Mouse (Mus musculus): ENCODE measurements around the gene Scarf1.
A peak's percentile ranks its signal among the peaks of the same experiment; 100 is the strongest.

Gene Scarf1

DNA sequence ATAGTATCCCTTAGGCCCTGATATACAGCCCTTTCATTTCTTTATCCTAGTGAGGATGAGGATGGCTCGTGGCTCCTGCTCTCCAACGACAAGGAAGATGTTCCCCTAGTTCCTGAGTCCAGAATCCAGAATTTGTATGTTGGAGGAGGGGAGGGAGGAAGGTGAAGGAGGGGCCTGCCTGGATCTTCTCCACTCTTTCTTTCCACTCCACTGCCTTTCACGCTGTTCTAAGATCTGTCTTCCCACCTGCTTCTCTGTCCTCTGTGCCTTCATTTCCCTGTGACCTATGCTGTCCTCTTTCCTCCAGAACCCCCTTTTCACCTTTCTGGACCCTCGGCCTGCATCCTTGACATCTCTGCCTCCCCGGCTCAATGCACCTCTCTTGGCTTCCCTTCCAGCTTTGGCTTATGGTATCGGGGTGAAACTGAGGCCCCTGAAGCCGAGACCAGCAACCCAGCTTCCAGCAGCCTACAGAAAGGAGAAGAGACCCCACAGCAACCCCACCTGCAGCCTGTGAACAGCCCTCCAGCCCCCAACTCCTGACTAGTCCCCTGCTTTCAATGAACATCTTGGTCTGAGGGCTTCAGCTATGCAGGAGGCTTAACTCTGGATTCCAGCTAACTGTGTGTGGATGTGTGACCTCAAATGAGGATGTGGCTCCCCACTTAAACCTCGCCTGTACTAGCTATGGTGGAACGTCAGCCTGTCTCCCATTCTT, 880 bp upstream of the Scarf1 start:
- no peak for DNase-seq

DNA sequence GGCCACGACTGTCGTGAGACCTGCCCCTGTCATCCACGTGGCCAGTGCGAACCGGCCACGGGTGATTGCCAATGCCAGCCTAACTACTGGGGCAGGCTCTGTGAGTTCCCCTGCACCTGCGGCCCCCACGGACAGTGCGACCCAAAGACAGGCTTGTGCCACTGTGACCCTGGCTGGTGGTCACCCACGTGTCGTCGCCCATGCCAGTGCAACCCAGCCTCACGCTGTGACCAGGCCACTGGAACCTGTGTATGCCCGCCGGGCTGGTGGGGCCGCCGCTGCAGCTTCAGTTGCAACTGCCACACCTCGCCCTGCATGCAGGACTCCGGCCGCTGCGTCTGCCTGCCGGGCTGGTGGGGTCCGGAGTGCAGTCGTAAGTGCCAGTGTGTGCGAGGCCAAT, 1.8 kb downstream of the Scarf1 start:
- no peak for DNase-seq

DNA sequence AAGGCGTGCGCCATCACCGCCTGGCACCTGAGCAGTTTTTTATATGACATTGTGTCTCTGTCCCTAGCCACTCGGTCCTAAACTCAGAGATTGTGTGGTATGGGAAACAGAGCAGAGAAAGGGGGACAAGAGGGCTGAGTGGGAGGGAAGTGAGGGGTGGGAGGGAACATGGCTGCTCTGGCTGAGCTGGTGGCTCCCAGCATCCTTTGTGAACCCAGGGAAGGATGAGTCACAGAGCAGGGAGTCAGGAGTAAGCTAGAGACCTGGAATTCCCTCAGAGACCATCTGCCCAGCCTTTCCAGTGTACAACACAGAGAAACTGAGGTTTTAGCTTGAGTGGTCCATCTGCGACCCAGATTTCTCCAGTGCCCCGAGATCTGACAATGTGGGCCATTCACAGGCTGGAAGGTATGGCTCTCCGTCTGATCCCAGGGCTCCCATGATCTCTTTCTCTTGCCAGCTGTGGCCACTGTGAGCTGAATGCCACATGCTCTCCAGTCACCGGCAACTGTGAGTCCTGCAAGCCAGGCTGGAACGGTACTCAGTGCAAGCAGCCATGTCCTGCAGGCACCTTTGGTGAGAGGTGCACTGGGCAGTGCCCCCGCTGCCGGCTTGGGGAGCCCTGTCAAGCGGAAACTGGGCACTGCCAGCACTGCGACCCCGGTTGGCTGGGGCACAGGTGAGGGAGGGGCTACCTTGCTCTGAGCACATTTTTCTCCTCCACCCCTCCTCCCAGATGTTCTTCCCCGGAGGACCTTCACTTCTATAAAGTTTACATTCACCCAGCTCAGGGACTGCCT, 6.7 kb downstream of the Scarf1 start:
- DNase-seq, result no peak

DNA sequence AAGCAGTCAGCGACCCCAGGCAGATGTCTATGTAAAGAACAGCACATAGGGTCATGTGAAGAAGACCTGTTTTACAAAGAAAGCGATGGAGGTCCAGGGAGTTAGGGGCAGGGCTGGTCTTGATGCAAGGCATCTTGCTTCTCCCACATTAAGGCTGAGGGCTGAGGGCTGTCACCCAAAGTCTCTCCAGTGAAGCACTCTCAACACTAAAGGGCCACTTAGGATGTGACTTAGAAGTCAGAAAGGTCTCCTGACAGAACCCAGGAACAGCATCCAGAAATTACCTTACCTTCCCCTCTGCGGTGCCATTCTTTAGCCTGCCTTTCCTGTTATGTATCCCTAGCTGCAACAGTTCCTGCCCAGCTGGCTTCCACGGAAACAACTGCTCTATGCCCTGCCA, 8.3 kb downstream of the Scarf1 start:
- no peak for DNase-seq

DNA sequence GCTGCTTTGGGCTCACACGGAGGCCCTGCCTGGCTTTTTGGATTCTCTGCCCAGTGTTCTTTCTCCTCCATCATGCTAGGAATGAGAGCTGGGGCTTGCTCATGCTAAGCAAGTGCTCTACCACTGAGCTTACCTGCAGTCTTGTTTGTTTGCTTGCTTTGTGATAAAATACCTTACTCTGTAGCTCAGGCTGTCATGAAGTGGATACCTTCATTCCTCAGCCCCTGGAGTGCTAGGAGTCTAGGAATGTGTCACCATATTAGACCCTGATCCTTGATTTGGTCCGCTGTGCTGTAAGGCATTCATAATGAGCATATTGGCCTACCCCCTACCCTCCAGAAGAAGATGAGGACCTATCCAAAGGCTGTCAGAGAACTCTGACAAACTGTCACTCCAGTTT, 9.5 kb downstream of the Scarf1 start:
- no peak for DNase-seq

DNA sequence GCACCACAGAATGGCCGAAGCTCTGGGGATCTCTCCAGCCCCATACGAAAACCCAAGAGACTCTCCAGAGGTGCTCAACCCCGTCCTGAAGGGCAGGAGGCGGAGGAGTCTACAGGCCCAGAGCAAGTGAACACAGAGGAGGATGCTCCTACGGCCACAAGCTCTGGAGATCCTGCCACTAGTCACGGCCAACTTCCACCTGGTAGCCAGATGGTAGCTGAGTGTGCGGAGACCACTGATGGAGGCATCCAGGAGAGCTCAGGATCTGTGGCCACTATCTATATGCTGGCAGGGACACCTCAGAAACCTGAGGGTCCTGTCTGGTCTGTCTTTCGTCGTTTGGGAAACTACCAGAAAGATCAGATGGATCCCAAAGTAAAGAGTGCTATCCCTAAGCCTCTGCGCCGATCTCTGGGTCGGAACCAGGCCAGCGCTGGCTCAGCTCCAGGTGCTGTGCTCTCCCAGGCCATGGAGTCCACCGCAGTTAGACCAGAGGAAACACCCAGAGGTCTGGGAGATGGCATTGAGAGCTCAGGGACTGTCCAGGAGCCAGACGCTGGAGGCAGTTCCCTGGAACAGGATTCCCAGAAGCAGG, 12.3 kb downstream of the Scarf1 start:
- no peak for DNase-seq

DNA sequence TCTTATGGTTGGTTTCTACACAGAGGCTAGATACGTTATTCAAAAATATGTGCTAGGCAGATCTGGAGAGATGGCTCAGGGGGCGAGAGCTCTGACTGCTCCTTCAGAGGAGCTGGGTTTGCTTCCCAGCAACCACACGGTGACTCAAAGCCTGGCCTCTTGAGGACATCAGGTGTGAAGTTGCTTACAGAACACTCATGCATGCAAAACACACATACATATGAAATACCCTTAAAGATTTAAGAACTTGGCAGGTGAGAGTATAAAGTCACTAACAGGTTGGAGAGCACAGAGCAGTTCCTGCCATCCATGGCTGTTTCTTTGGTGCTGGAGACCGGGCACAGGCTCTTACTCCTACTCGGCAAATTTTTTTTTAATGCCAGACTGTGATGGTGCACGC, 13.6 kb downstream of the Scarf1 start:
- no peak for DNase-seq

DNA sequence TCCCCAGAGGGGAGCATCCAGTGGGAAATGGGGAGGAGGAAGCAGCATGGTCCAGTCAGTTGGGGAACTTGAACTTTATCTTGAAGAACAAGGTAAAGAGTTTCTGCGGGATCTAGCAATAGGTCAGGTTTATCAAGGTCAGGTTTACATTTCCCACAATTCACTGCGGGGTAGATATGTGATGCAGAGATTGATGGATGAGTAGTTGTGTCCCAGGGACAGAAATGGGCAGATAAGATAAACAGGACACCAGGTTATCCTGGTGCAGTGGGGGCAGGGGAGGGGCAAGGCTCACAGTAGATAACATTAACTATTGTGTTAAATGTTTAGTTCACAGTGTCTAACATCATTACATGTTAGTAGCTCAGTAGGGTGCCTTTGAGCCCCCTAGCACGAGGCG, 16.4 kb downstream of the Scarf1 start:
- no peak for DNase-seq

DNA sequence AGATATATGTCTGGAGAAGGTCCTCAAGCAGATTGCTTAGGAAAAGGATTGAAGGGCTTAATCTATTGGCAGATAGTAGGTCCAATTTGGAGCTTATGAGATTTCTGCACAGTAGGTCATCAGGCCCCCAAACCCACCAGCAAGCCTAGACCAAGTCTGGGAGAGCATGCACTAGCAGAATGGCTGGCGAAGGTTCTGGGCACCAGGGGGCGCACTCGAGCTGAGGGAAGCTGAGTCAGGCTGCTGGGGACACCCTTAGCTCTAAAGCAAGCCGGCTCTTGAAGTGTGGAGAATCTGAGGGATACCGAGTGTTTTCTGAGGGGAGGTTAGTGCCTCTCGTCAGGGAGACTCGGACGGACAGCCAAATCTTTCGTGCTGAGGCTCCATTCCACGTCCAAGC, 17.0 kb downstream of the Scarf1 start:
- DNase-seq, result peak; percentile 92

DNA sequence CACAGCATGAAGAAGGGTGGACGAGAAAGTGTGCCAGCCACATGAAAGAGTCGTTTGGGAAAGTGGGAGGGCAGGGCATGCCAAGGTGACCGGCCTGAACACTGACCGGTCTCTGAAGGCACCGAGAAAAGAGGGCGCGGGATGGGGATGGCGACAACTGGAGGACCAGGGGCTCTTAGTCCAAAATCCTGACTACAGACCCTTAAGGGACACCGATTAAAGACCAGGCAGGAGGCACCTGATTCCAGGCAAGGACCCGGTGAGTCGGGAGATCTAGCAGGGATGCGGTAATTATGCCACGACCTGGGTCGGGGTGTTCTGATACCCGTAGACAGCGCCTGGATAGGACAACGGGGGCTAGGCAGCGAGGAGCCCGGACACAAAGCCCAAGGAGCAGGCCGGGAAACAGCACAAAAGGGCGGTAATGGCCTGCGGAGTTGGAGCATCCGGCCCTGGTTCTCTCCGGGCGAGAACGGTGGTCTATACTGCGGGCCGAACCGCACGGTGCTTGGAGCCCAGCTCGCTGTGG, 17.6 kb downstream of the Scarf1 start:
- no peak for DNase-seq

DNA sequence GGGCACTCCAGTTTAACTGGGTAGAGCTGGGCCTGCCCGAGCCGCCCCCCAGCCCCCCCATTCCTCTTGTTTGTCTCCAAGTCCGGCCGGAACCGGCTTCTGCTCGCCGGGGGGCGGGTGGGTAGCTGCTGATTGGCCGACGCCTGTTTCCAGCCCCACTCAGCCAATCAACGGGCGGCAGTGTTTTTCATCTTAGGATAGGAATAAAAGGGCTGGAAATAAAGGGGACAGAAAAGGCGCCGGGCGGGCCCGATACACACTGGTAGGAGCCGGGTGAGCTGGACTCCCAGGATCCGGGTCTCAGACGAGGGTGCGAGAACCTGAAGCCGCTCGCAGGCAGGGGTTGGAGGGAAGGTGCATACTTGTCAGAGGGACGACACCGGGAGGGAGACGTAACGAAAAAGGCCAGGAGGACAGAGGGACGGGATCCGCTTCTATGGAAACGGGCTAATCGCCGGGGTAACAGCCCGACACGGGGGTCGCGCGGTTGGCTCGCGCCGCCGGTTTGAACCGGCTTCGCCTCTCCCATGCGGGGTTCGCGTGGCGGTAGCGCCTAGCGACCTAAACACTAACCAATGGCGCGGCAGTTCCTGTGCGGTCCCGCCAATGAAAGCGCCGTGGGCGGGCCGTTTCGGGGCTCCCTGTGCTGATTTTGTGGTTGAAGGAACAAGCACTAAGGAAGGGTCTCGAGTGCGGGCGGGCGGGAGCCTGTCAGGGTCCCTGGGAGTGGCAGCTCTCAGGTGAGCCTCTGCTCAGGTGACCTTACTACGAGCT, 18.3 kb downstream of the Scarf1 start, which contains the start of gene Slc43a2:
Gene Slc43a2 (plus strand): TSS at position 226 of the 774 bp plus-strand sequence.
- peak; percentile 97 for DNase-seq

DNA sequence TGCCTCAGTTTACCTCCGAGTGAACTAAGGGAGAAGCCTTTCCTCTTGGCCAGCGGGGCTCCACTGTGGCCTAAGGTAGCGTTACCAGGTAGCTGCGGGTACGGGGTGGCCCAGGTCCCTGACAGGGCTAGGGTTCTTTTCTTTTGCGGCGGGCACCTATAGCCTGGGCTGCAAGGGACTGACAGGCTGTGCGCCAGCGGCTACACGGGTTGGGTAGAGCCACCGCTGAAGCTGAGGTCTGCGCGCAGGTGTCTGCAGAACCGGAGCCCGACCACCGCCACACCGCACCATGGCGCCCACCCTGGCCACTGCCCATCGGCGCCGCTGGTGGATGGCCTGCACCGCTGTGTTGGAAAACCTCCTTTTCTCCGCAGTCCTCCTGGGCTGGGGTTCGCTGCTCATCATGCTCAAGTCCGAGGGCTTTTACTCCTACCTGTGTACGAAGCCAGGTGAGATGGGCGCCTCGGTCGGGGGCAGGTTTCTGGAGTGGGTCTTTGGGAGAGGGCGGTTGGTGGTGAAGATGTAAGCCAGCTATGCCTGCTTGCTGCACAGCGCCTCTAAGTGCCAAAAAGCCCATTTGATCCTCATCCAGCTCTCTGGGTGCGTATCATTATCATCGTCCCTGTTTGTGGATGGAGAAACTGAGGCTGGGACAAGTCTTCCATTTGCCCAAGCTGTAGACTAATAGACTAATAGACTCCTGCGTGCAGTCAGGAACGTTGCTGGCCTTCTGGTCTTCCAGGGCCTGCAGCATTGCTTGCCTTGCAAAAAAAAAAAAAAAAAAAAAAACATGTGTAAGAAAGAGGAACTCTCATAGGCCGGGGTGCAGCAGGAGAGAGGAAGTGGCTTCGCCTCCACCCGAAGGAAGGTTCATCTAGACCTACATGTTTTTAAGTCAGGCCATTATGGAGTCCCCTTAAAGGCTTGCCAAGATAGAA, 19.3 kb downstream of the Scarf1 start:
- DNase-seq, result peak; percentile 59

DNA sequence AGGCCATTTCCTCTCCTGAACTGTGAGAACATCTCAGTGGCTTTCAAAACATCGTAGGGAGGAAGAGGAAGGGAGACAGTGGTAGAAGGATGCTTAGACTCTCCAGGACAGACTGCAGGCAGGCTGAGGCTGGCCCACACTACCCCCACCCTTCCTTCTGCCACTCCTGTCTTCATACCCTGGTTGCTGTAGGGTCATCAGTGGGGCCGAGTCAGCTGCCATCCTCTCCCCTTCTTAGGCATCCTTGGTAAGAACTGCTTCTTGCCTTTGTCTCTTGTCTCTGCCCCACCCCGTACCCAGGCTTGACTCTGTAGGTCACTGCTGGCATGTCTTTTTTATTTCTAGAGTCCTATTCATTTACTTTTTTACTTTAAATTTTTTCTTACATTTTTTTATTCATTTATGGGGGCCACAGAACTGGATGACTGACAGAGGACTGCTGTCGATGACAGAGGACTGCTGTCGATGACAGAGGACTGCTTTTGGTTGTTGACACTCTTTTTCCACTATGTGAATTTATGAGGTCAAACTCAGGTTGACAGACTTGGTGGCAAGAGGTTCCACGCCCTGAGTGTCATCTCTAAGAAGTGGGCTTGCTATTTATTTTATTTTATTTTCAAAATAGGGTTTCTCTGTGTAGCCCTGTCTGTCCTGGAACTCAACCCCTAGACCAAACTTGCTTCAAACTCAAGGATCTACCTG, 20.1 kb downstream of the Scarf1 start:
- no peak for DNase-seq

DNA sequence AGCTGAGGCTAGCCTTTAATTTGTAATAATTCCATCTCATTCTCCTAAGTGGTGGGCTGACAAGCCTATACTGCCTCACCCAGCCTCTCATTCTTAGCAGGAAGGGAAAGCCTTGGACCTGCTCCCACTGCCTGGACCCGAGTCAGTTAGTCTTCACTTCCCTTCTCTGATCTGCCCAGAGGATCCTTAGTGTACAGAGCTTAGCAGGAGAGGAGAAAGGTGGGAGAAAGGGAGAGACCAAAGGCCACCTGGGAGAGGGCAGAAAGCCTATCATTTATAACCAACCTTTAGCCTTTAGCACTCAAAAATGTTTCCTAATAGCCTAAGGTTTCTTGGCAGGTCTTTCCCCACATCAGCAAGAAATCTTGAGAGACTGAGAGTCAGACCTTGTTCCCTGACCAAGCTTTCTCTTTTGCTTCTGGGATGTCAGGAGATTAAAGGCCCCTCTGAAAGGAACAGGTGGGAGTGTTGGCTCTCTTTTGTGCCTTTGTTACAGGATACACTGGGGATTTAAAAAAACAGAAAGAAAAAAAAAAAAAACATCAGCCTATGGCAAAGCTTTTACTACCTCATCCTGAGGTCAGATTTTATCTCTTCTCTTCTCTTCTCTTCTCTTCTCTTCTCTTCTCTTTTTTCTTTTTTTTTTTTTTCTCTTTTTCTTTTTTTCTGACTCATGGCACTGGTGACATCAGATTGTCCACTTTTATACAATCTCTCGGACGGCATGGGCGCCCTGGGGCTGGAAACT, 21.1 kb downstream of the Scarf1 start:
- no peak for DNase-seq

DNA sequence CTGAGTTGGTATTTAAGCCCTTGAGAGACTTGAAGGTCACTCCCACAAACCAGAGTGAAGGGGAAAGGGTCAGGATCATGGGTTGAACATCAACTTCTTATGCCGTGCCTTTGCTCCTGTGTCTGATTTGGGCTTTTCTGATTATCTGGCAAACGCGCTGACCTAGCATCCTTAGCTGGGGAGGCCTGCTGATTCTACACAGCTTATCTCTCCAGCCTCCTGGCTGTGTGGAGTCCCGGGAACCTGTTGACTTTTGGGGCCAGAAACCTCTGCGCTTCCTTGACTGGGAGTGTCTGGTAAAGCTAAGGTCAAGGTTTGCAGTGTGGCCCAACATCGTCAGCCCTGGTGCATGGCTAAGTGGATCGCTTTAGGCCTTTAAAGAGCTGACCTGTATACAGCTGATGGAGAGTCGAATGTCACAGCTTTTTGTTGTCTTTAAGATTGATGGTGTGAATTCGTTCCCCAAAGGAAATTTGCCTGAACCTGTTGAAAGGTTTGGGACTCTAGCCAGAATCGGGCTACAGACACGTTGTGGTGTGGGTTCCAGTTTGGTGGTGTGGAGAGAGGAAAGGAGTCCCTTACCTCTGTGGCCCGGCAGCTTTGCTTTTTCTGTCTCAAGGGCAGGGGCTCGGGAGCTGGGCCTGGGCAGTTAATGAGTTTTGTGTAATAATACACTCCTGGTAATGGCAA, 21.9 kb downstream of the Scarf1 start:
- no peak for DNase-seq

DNA sequence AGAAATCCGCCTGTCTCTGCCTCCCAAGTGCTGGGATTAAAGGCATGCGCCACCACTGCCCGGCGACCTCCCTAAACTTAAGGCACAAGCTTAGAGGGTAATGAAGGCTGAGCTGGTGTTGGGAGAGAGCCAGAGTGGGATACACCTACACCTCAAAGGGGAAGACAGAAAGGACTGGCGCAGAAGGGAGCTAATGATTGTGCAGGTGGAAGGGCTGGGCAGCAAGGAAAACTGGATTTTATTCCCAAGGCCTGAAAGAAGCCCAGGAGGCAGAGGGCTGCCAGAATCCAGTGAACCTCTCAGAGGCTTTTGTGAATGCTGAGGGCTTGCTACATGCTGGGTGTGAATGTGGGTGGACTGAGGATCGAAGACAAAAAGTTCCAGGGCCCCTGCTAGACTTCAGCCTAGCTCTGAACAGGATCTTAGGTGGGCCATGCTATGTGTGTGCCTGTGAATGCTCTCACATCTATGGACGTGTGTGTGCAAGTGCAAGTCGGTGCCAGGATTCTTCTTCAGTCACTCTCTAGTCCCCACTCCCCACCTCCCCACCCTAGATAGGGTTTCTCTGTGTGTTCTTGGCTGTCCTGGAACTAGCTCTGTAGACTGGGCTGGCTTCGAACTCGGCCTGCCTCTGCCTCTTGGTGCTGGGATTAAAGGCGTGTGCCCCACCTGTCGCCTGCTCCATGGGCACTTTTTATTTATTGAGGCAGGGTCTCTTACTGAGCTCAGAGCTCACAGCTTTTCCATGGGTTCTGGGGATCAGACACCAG, 23.1 kb downstream of the Scarf1 start:
- DNase-seq, result no peak

DNA sequence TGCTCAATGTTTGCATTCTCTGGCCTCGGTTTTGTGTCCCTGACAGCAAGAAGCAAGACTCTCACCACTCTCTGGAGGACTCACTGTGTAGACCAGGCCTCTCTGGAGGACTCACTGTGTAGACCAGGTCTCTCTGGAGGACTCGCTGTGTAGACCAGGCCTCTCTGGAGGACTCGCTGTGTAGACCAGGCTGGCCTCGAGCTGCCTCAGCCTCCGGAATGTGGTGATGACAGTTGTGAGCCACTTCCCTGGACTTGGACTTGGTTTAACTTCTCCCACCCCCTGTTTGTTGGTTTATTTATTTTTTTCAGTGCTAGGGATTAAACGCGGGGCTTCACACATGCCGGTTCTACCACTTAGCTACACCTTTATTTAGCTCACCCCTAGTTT, 23.7 kb downstream of the Scarf1 start:
- DNase-seq, result no peak

DNA sequence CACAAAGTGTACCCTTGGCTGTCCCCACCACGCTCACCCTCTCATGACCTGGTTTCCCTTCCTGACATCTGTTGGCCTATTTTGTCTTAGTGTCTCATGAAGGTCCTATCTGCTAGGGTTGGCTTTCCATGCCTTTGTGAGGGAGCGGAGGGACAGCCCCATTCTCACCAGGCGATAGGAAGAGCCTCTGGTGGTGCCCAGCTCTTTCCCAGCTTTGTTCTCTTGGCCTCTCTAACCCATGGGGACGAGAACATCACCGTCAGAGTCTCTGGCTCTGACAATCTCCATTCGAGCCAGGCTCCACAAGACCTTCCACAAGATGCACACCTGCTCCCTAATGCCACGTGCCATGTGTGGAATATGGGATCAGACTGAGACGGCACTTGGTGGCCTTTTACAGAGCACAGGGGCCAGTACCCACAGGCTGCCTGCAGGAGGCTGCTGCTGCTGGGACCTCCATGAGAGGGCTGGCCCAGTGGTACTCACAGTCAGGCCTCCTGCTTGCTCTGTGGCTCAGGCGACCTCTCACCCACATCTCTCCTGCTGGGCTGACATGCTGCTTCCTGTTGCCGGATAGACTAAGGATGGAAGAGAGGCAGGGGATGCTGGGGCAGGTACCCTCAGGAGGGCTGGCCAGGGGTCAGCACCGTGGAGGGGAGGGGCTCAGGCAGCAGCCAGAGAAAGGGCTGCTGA, 24.3 kb downstream of the Scarf1 start:
- no peak for DNase-seq
